Mouse (Mus musculus): Measurements from ENCODE around the gene Eif2ak1. TPM values are rescaled to one million over a fixed set of nuclear protein-coding genes. Genes with fewer than 3 reads are reported as not detected.

Gene Eif2ak1
- polyA plus RNA-seq, 1 experiment from 2014 or later: 38.7 TPM

Other genes with a start within 250 kb of the Eif2ak1 start
- 61.1 and 62.0 TPM in 2 replicates for gene Cyth3, start 195.3 kb upstream of the Eif2ak1 start, polyA plus RNA-seq (2015; fragmentation: Nextera tagmentation; extraction: Ambion mirVana)
- 17.3 and 18.1 TPM in 2 replicates for gene Usp42, start 85.5 kb upstream of the Eif2ak1 start, polyA plus RNA-seq (2015; fragmentation: Nextera tagmentation; extraction: Ambion mirVana)
- gene Ankrd61, start 79.9 kb downstream of the Eif2ak1 start, polyA plus RNA-seq (2015; fragmentation: Nextera tagmentation; extraction: Ambion mirVana): 0.30 and 0.33 TPM in 2 replicates
- gene Aimp2, start 92.1 kb downstream of the Eif2ak1 start, polyA plus RNA-seq (2015; fragmentation: Nextera tagmentation; extraction: Ambion mirVana): 85.4 and 91.4 TPM in 2 replicates
- 24.5 and 27.1 TPM in 2 replicates for gene Pms2, start 92.2 kb downstream of the Eif2ak1 start, polyA plus RNA-seq (2015; fragmentation: Nextera tagmentation; extraction: Ambion mirVana)
- gene Gm42421, start 110.4 kb downstream of the Eif2ak1 start, polyA plus RNA-seq (2015; fragmentation: Nextera tagmentation; extraction: Ambion mirVana): 0.59 and 0.89 TPM in 2 replicates
- 2.3 and 6.7 TPM in 2 replicates for gene Rsph10b, start 115.2 kb downstream of the Eif2ak1 start, polyA plus RNA-seq (2015; fragmentation: Nextera tagmentation; extraction: Ambion mirVana)
- gene Ccz1, start 197.1 kb downstream of the Eif2ak1 start, polyA plus RNA-seq (2015; fragmentation: Nextera tagmentation; extraction: Ambion mirVana): 65.2 and 73.1 TPM in 2 replicates
- 1.5 and 2.2 TPM in 2 replicates for gene Ocm, start 208.9 kb downstream of the Eif2ak1 start, polyA plus RNA-seq (2015; fragmentation: Nextera tagmentation; extraction: Ambion mirVana)

All from embryonic facial prominence, embryonic 15.5 days (tissue).